Mouse (Mus musculus) bone marrow macrophage, adult 2 months (primary cell): ENCODE data around the gene Nob1.

Experiments
- CTCF ChIP-seq: IDR thresholded peaks from 2 replicates; pipeline ENCODE4 v1.5.1; 2012; ENCODE audit warnings: low read depth, mild to moderate bottlenecking, low read length, moderate library complexity
- POLR2A ChIP-seq: IDR thresholded peaks from 2 replicates; pipeline ENCODE4 v1.6.1; 2012; ENCODE audit warnings: mild to moderate bottlenecking, low read depth, low read length, borderline replicate concordance

DNA sequence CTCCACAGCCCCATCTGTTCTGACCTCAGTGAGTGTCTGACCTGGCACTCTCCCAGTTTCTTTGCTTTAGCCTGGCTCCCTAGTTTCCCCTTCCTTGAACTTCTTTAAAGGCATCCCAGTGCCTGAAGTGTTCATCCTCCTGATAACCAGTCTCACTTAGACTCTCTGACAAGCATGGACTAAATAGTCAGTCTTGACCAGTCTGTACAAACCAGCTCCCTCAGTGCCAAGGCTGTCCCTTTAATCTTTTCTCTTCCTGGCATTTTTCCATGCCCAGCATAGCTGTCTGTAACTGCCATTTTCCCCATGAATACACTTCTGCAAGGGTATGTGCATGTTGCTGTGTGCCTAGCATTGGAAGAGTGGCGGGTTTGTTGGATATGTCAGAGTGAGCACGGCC, 39.8 kb downstream of the Nob1 start:
- TF ChIP-seq CTCF (no peak), POLR2A (no peak)
